ENCODE assay signal across 10 mouse cellular contexts in the genomic region with DNA sequence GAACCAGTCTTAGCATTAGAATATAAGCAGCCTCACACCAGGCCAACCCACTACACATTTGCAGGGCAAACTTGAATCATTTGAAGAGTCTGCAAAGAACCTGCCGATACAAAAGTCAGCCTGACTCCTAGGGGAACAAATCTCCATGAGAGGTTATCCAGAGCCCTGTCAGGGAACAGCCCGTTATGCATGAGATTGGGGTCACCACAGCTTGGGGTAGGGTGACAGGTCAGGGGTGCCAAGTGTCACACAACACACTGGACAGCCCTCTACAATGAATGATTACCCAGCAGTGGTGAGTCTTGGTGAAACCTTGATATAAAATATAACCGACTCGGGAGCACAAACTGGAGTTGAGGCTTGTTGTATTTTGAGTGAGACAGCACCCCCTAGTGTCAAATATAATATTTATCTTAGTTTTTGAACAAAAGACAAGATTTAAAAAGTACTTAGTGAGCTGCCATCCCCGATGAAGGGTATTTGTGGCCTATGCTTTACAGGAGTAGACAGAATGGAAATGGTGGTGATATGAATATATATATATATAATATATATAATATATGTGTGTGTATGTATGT. TPM values are rescaled to one million over a fixed set of nuclear protein-coding genes. Genes with fewer than 3 reads are reported as not detected.
DNase-seq lines count a peak whose midpoint lies in the region; ATAC-seq and TF ChIP-seq lines count a peak whose summit lies in the region.
"Had no signal": no experiment of that assay in that cellular context is flagged by ENCODE, and none has a peak within 500 bp of the region (broad histone marks: within the 10 kb centered on the region; RNA-seq: fewer than 3 reads in every experiment).

No protein-coding gene starts in this region.

- TF ChIP-seq CTCF in Patski (IDR thresholded peaks at IDR 0.05) = peak; percentile 43

- no peak overlapping the region for H3K27ac ChIP-seq in neural tube, embryonic 15.5 days (replicated peaks)
- H3K27ac ChIP-seq: stomach, embryonic 15.5 days had no signal

- no peaks in the 10 kb centered on the region for H3K36me3 ChIP-seq in neural tube, embryonic 15.5 days
- H3K36me3 ChIP-seq: stomach, embryonic 15.5 days had no signal

- H3K4me2 ChIP-seq in neural tube, embryonic 15.5 days = no peak overlapping the region
- H3K4me2 ChIP-seq: stomach, embryonic 15.5 days had no signal

- H3K4me3 ChIP-seq in neural tube, embryonic 15.5 days (replicated peaks) = no peak overlapping the region
- H3K4me3 ChIP-seq: erythroblast, embryonic 14.5 days; stomach, embryonic 15.5 days had no signal

- POLR2A ChIA-PET in Patski (lab: Charles Lee) = no interaction called here

- peak; percentile 42 for DNase-seq in kidney, adult 9 months
- no peak for DNase-seq in kidney, adult 18-20 months
- DNase-seq in Patski (ENCODE audit: low read depth, low spot score) = no peak
- DNase-seq in right cerebral cortex, postnatal 36 days (ENCODE audit: low spot score in 2 of 2) = no peak
- DNase-seq: adrenal gland, adult 8-10 months had no signal

- H3K4me1 ChIP-seq in neural tube, embryonic 15.5 days = no peaks in the 10 kb centered on the region
- H3K4me1 ChIP-seq: stomach, embryonic 15.5 days had no signal

- no peak overlapping the region for H3K9ac ChIP-seq in neural tube, embryonic 15.5 days (replicated peaks)
- H3K9ac ChIP-seq: stomach, embryonic 15.5 days had no signal

- in situ Hi-C loops in Patski (cut with MboI; ENCODE audit: low pct_unique_long_range_greater_than_20kb) = no loop called here

- no peaks in the 10 kb centered on the region for H3K9me3 ChIP-seq in neural tube, embryonic 15.5 days (replicated peaks)
- H3K9me3 ChIP-seq: stomach, embryonic 15.5 days had no signal

- CTCF ChIA-PET in Patski (lab: Charles Lee) = interaction anchor here (1.2 kb wide), 1 partner anchor 17 kb away, joined by 3 read pairs; no protein-coding TSS in a partner anchor

- ATAC-seq in CD4-positive, CD25-positive, alpha-beta regulatory T cell, adult 4 months = peak; percentile 34
- ATAC-seq in Patski = no peak
- ATAC-seq in megakaryocyte progenitor cell, adult 5-6 weeks (replicated peaks; ENCODE audit: poor library complexity) = peak; percentile 73
- ATAC-seq in neural tube, embryonic 15.5 days (ENCODE audit: low FRiP score) = no peak

- 47% methylated on average over 5 of the region's 5 CpGs for WGBS in neural tube, embryonic 15.5 days

- H3K27me3 ChIP-seq in Patski = no peaks in the 10 kb centered on the region
- H3K27me3 ChIP-seq in neural tube, embryonic 15.5 days (replicated peaks) = no peaks in the 10 kb centered on the region
- H3K27me3 ChIP-seq: stomach, embryonic 15.5 days had no signal

RNA-seq across cellular contexts. Expression of gene Atoh7, which starts 13.7 kb away (rescaled TPM):
- not detected for polyA plus RNA-seq in CD4-positive, CD25-positive, alpha-beta regulatory T cell, adult 4 months (2017; shearing (Covaris generic))
- polyA plus RNA-seq in Patski (2021) = not detected
- total RNA-seq in megakaryocyte progenitor cell, adult 5-6 weeks (2015) = not detected in 2 replicates
- total RNA-seq in megakaryocyte progenitor cell, adult 5-6 weeks (2017) = not detected in 2 replicates
- polyA plus RNA-seq in neural tube, embryonic 15.5 days (2015; fragmentation: Nextera tagmentation; extraction: Ambion mirVana) = 2.7 and 3.8 TPM in 2 replicates
- total RNA-seq: adrenal gland, adult 8-10 months had no signal
- polyA plus RNA-seq: erythroblast, embryonic 14.5 days had no signal

RNA-seq across cellular contexts. Expression of gene Pbld1, which starts 53.2 kb away (rescaled TPM):
- polyA plus RNA-seq in CD4-positive, CD25-positive, alpha-beta regulatory T cell, adult 4 months (2017; shearing (Covaris generic)) = under 1 TPM in 1 of 2 experiments, not detected in 1; 0.13 TPM
- polyA plus RNA-seq in Patski (2021) = 0.59 TPM
- 0.27 and 0.32 TPM in 2 replicates for total RNA-seq in megakaryocyte progenitor cell, adult 5-6 weeks (2015)
- 0.17 TPM in 1 of 2 replicates, not detected in the other for total RNA-seq in megakaryocyte progenitor cell, adult 5-6 weeks (2017)
- 0.73 and 1.0 TPM in 2 replicates for polyA plus RNA-seq in neural tube, embryonic 15.5 days (2015; fragmentation: Nextera tagmentation; extraction: Ambion mirVana)
- polyA plus RNA-seq: erythroblast, embryonic 14.5 days had no signal

Comparison
In these comparisons a context has a peak if more than half of its experiments do, and no peak if none do; other contexts are left out.
1. ATAC-seq: peak in CD4-positive, CD25-positive, alpha-beta regulatory T cell, adult 4 months (single experiment) and megakaryocyte progenitor cell, adult 5-6 weeks (single experiment); none in Patski (single experiment) and neural tube, embryonic 15.5 days (single experiment).